Mouse (Mus musculus): Measurements from ENCODE around the gene 1700061G19Rik. TPM values are rescaled to one million over a fixed set of nuclear protein-coding genes. Genes with fewer than 3 reads are reported as not detected.

The 1700061G19Rik gene
- polyA plus RNA-seq, 1 experiment from 2014 or later: 0.23 TPM

DNA sequence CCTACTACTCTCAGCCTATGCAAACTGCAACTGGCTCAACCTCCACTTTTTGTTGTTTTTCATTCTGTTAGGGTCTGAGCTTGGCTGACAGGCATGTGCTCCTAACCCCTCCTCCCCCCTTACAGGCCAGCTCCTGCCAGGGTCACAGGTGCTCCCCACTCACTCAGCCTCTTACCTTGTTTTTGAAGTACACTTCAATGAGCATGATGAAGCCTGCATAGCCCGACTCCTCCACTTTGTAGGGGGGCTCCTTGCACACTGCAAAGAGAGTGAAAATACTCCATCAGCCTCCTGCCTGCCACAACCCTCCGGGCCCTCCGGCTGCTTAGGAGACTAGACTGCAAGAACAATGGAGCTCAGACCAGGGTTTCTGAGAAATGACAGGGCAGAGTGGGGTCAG is 44.4 kb downstream of the 1700061G19Rik start:
- no peak overlapping the region for H3K27ac ChIP-seq (ENCODE audit: low read depth, low read length)
- no peaks in the 10 kb centered on the region for H3K4me1 ChIP-seq (replicated peaks; ENCODE audit: control insufficient read depth, insufficient read depth, low read length)
- no peak for TF ChIP-seq CTCF (IDR thresholded peaks at IDR 0.05; ENCODE audit: low read depth)
- H3K9ac ChIP-seq (ENCODE audit: low read depth, low read length): no peak overlapping the region
- 88% methylated on average over 3 of the region's 3 CpGs for WGBS
- H3K4me2 ChIP-seq (replicated peaks; ENCODE audit: low read depth): no peak overlapping the region
- H3K9me3 ChIP-seq (ENCODE audit: control insufficient read depth): no peaks in the 10 kb centered on the region
- no peaks in the 10 kb centered on the region for H3K27me3 ChIP-seq (replicated peaks; ENCODE audit: control insufficient read depth, insufficient read depth, low read length)
- H3K36me3 ChIP-seq (ENCODE audit: control insufficient read depth, insufficient read depth): peaks cover 70% of the 10 kb centered on the region
- H3K4me3 ChIP-seq (ENCODE audit: low read depth, low read length): no peak overlapping the region
- ATAC-seq: no peak

DNA sequence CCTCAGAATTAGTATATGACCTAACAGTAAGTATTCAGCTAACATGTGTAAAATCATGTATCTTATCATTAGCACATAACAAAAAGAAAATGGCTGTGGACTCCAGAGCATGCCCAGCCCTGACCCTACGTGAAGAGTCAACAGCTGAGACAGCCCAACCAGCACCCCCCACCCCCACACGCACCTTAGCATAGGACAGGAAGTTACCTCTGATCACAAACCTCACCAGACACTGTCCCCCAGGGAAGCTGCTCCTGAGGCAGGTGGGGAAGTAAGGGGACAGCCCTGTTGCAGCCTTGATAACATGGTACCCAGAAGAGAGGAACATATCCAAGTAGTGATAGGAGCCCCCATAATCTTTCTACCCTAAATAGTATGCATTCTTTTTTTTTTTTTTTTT is 50.7 kb downstream of the 1700061G19Rik start:
- 84% methylated on average over 2 of the region's 2 CpGs for WGBS
- H3K4me1 ChIP-seq (replicated peaks; ENCODE audit: control insufficient read depth, insufficient read depth, low read length): no peaks in the 10 kb centered on the region
- no peak overlapping the region for H3K9ac ChIP-seq (ENCODE audit: low read depth, low read length)
- H3K4me3 ChIP-seq (ENCODE audit: low read depth, low read length): no peak overlapping the region
- peaks cover 33% of the 10 kb centered on the region for H3K36me3 ChIP-seq (ENCODE audit: control insufficient read depth, insufficient read depth)
- H3K9me3 ChIP-seq (ENCODE audit: control insufficient read depth): no peaks in the 10 kb centered on the region
- ATAC-seq: no peak
- H3K4me2 ChIP-seq (replicated peaks; ENCODE audit: low read depth): no peak overlapping the region
- TF ChIP-seq CTCF (IDR thresholded peaks at IDR 0.05; ENCODE audit: low read depth): no peak
- no peak overlapping the region for H3K27ac ChIP-seq (ENCODE audit: low read depth, low read length)
- no peaks in the 10 kb centered on the region for H3K27me3 ChIP-seq (replicated peaks; ENCODE audit: control insufficient read depth, insufficient read depth, low read length)

DNA sequence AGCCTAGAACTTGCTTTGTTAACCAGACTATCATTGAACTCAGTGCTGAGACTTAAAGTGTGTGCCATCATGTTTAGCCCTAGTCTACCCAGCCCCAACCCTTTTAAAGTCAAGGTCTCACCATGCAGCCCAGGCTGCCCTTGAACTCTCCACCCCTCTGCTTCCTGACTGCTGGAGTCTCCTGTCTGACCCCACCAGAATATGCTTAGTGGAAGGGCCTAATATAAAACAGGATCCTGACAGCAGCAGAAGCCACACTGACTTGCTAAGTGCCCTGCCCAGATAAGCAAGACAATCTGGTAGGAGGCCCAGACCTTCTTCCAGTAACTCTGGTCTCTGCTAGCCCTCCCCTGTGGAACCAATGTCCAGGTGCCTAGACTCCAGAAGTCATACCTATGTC is 53.8 kb downstream of the 1700061G19Rik start:
- no peak for ATAC-seq
- H3K4me1 ChIP-seq (replicated peaks; ENCODE audit: control insufficient read depth, insufficient read depth, low read length): no peaks in the 10 kb centered on the region
- no peaks in the 10 kb centered on the region for H3K9me3 ChIP-seq (ENCODE audit: control insufficient read depth)
- peaks cover 10% of the 10 kb centered on the region for H3K36me3 ChIP-seq (ENCODE audit: control insufficient read depth, insufficient read depth)
- no peak for TF ChIP-seq CTCF (IDR thresholded peaks at IDR 0.05; ENCODE audit: low read depth)
- H3K4me2 ChIP-seq (replicated peaks; ENCODE audit: low read depth): no peak overlapping the region
- H3K27ac ChIP-seq (ENCODE audit: low read depth, low read length): no peak overlapping the region
- H3K9ac ChIP-seq (ENCODE audit: low read depth, low read length): no peak overlapping the region
- H3K27me3 ChIP-seq (replicated peaks; ENCODE audit: control insufficient read depth, insufficient read depth, low read length): no peaks in the 10 kb centered on the region
- no peak overlapping the region for H3K4me3 ChIP-seq (ENCODE audit: low read depth, low read length)

DNA sequence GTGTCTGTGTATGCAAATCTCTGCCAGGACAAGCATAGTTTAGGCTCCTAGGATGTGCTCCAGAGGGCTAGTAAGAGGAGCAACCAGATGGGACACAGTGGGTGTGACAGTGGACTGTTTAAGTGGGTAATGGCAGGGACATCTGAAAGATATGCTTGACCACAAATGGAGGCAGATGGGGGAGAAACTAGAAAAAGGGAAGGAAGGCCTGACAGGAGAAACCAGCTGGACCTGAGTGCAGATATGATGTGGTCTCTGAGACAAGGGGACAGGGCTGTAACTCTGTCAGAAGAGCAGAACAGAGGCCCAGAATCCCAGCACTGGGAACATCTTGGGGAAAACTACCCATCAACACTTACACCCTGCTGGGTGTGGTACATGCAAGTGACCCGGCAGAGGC is 54.3 kb downstream of the 1700061G19Rik start:
- H3K9ac ChIP-seq (ENCODE audit: low read depth, low read length): no peak overlapping the region
- H3K4me1 ChIP-seq (replicated peaks; ENCODE audit: control insufficient read depth, insufficient read depth, low read length): no peaks in the 10 kb centered on the region
- no peak overlapping the region for H3K4me2 ChIP-seq (replicated peaks; ENCODE audit: low read depth)
- no peak for TF ChIP-seq CTCF (IDR thresholded peaks at IDR 0.05; ENCODE audit: low read depth)
- H3K9me3 ChIP-seq (ENCODE audit: control insufficient read depth): no peaks in the 10 kb centered on the region
- no peak overlapping the region for H3K27ac ChIP-seq (ENCODE audit: low read depth, low read length)
- peaks cover 9% of the 10 kb centered on the region for H3K36me3 ChIP-seq (ENCODE audit: control insufficient read depth, insufficient read depth)
- 77% methylated on average over 1 of the region's 1 CpGs for WGBS
- H3K27me3 ChIP-seq (replicated peaks; ENCODE audit: control insufficient read depth, insufficient read depth, low read length): no peaks in the 10 kb centered on the region
- no peak for ATAC-seq
- no peak overlapping the region for H3K4me3 ChIP-seq (ENCODE audit: low read depth, low read length)

DNA sequence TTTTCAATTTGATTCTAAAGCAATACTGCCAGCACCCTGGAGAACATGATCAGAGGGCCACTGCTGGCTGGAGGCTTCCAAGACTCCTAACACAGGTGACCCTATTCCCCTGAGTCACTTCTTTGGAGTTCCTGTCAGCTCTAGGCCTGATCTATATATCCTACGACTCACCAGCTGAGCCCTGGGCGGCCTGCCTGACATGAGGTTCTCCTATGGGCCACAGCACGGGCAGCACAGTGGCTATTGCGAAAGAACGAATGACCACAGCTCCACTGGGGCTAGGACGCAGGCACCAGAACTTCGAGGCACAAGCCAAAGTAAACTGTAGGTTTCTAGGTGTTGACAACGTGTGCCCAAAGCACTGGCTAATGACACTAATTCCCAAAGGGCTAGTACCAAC is 54.7 kb downstream of the 1700061G19Rik start:
- no peaks in the 10 kb centered on the region for H3K9me3 ChIP-seq (ENCODE audit: control insufficient read depth)
- H3K9ac ChIP-seq (ENCODE audit: low read depth, low read length): no peak overlapping the region
- 73% methylated on average over 8 of the region's 8 CpGs for WGBS

DNA sequence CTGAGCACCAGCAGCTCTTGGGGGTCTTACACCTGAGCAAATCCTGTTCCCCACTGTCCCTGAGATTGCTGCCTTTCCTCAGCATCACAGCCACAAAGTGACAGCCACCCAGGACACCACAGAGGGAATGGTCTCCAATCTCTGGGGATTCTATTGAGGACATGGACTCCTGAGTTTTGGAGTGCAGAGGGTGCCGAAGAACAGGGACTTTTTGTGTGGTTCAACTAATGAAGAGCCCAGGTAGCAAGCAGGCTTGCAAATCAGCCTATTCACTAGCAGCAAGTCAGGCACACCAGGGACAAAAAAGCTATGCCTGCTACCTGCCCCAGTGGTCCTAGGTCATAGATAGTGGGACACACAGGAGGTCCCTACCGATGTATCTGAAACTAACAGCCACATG is 58.1 kb downstream of the 1700061G19Rik start:
- H3K4me3 ChIP-seq (ENCODE audit: low read depth, low read length): no peak overlapping the region
- H3K27me3 ChIP-seq (replicated peaks; ENCODE audit: control insufficient read depth, insufficient read depth, low read length): no peaks in the 10 kb centered on the region
- H3K36me3 ChIP-seq (ENCODE audit: control insufficient read depth, insufficient read depth): no peaks in the 10 kb centered on the region
- H3K9me3 ChIP-seq (ENCODE audit: control insufficient read depth): no peaks in the 10 kb centered on the region
- H3K27ac ChIP-seq (ENCODE audit: low read depth, low read length): no peak overlapping the region
- WGBS: 94% methylated on average over 2 of the region's 2 CpGs
- no peak for ATAC-seq
- no peaks in the 10 kb centered on the region for H3K4me1 ChIP-seq (replicated peaks; ENCODE audit: control insufficient read depth, insufficient read depth, low read length)
- H3K4me2 ChIP-seq (replicated peaks; ENCODE audit: low read depth): no peak overlapping the region
- no peak for TF ChIP-seq CTCF (IDR thresholded peaks at IDR 0.05; ENCODE audit: low read depth)
- no peak overlapping the region for H3K9ac ChIP-seq (ENCODE audit: low read depth, low read length)

More for the DNA sequence above, 54.7 kb downstream of the 1700061G19Rik start:
- Histone ChIP-seq H3K36me3 (ENCODE audit: control insufficient read depth, insufficient read depth) (peaks cover 4% of the 10 kb centered on the region), H3K4me1 (replicated peaks; ENCODE audit: control insufficient read depth, insufficient read depth, low read length) (no peaks in the 10 kb centered on the region), H3K27ac (ENCODE audit: low read depth, low read length) (no peak overlapping the region), H3K27me3 (replicated peaks; ENCODE audit: control insufficient read depth, insufficient read depth, low read length) (no peaks in the 10 kb centered on the region), H3K4me2 (replicated peaks; ENCODE audit: low read depth) (no peak overlapping the region), H3K4me3 (ENCODE audit: low read depth, low read length) (no peak overlapping the region)
- TF ChIP-seq CTCF (IDR thresholded peaks at IDR 0.05; ENCODE audit: low read depth): no peak
- no peak for ATAC-seq
